8 mouse cellular contexts compared by ENCODE assay signal in the genomic region with DNA sequence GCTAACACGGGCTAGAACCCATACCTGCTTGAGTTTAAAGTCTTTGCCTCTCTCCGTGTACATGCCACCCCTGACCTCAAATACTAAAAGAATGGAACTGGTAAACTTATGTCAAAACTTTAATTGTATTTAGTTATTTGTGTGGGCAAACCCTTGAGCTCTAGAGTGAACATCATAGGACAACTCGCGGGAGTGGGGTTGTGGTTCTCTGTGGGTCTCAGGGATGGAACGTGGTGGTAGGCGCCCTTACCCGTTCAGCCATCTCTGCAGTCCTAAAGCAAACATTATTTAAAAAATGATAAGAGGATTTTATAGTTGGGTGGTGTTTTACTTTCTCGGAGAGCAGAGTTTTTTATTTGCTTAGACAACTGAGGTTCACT. TPM values are rescaled to one million over a fixed set of nuclear protein-coding genes. Genes with fewer than 3 reads are reported as not detected.
DNase-seq lines count a peak whose midpoint lies in the region; ATAC-seq and TF ChIP-seq lines count a peak whose summit lies in the region.

No protein-coding gene starts in this region.

- no peak for TF ChIP-seq CTCF in spleen, adult 2 months (IDR thresholded peaks at IDR 0.05; ENCODE audit: extremely low read depth, insufficient read depth, insufficient read length, insufficient replicate concordance)

- peak; percentile 9 for DNase-seq in adrenal gland, postnatal 10 days
- no peak for DNase-seq in adrenal gland, adult (ENCODE audit: inconsistent age in 2 of 2, low spot score in 1 of 2)
- no peak for DNase-seq in spleen, adult 2 months (ENCODE audit: low read depth in 1 of 2, low spot score in 2 of 2)
- no peak for DNase-seq in spleen, postnatal 4 days (ENCODE audit: low spot score in 2 of 2)
- peak; percentile 42 for DNase-seq in neural tube, embryonic 10.5 days (ENCODE audit: extremely low spot score, low spot score)
- no peak for DNase-seq in urinary bladder, postnatal 10 days (ENCODE audit: low spot score)
- no peak for DNase-seq in layer of hippocampus, adult 9-11 months

- no peaks in the 10 kb centered on the region for H3K36me3 ChIP-seq in spleen, adult 2 months (ENCODE audit: control insufficient read depth, insufficient read depth, low read length)
- H3K36me3 ChIP-seq in intestine, embryonic 16.5 days (ENCODE audit: control insufficient read depth, insufficient read depth, low read length): no peaks in the 10 kb centered on the region

- TF ChIP-seq POLR2A in spleen, adult 2 months (IDR thresholded peaks at IDR 0.05; ENCODE audit: low read depth, low read length): no peak

- H3K9ac ChIP-seq in intestine, embryonic 16.5 days (ENCODE audit: low read depth, low read length): peak overlapping the region; percentile 89

- WGBS in spleen, adult 2 months: 2% methylated on average over 8 of the region's 8 CpGs
- whole genome bisulfite sequencing in intestine, embryonic 16.5 days: under 1% methylated on average over 8 of the region's 8 CpGs

- H3K4me1 ChIP-seq in spleen, adult 2 months (ENCODE audit: control insufficient read depth, insufficient read depth, insufficient read length): peaks cover 3% of the 10 kb centered on the region; the same call in 1 of the 2 replicates
- no peaks in the 10 kb centered on the region; the same call in 1 of the 2 replicates for H3K4me1 ChIP-seq in intestine, embryonic 16.5 days (ENCODE audit: control insufficient read depth, insufficient read depth, low read length)

- H3K9me3 ChIP-seq in intestine, embryonic 16.5 days (ENCODE audit: control insufficient read depth, low read length): no peaks in the 10 kb centered on the region

- H3K4me2 ChIP-seq in intestine, embryonic 16.5 days (ENCODE audit: low read depth, low read length): peak overlapping the region; percentile 67

- H3K27ac ChIP-seq in spleen, adult 2 months (ENCODE audit: insufficient read depth, low read length): peak overlapping the region; percentile 99
- peak overlapping the region; percentile 100 for H3K27ac ChIP-seq in intestine, embryonic 16.5 days (ENCODE audit: low read length)

- peak overlapping the region; percentile 99 for H3K4me3 ChIP-seq in spleen, adult 2 months (ENCODE audit: extremely low read depth, insufficient read depth, insufficient read length)
- H3K4me3 ChIP-seq in intestine, embryonic 16.5 days (ENCODE audit: low read length): peak overlapping the region; percentile 78

- H3K27me3 ChIP-seq in spleen, adult 2 months (ENCODE audit: control insufficient read depth, insufficient read depth, low read length): no peaks in the 10 kb centered on the region
- H3K27me3 ChIP-seq in intestine, embryonic 16.5 days (replicated peaks; ENCODE audit: control insufficient read depth, insufficient read depth, low read length): no peaks in the 10 kb centered on the region

- no peak; the same call in 1 of the 2 replicates for ATAC-seq in intestine, embryonic 16.5 days

RNA-seq across cellular contexts. Expression of a gene that starts 0.8 kb away (rescaled TPM):
- 10 to 100 TPM; 86.6 to 94.9 TPM for total RNA-seq in adrenal gland, postnatal 10 days (2021)
- 9.0 and 13.6 TPM in 2 replicates for polyA plus RNA-seq in spleen, adult 2 months (2012; rRNA removed)
- polyA plus RNA-seq in intestine, embryonic 16.5 days (2015; fragmentation: Nextera tagmentation; extraction: Ambion mirVana): 134 and 153 TPM in 2 replicates

RNA-seq across cellular contexts. Expression of a gene that starts 13.8 kb away (rescaled TPM):
- 1 to 10 TPM; 2.6 to 4.1 TPM for total RNA-seq in adrenal gland, postnatal 10 days (2021)
- 1.2 TPM in 2 replicates for polyA plus RNA-seq in spleen, adult 2 months (2012; rRNA removed)
- polyA plus RNA-seq in intestine, embryonic 16.5 days (2015; fragmentation: Nextera tagmentation; extraction: Ambion mirVana): 7.2 TPM in 2 replicates

Comparison
In these comparisons a context has a peak if more than half of its experiments do, and no peak if none do; other contexts are left out.
1. DNase-seq: peak in adrenal gland, postnatal 10 days (single experiment) and neural tube, embryonic 10.5 days (single experiment); none in adrenal gland, adult (0 of 2), spleen, adult 2 months (0 of 2), spleen, postnatal 4 days (0 of 2), urinary bladder, postnatal 10 days (single experiment) and layer of hippocampus, adult 9-11 months (single experiment).